Mouse (Mus musculus) adrenal gland, postnatal 25 days (tissue): Measurements from ENCODE around the gene Rnf214. TPM values are rescaled to one million over a fixed set of nuclear protein-coding genes. Genes with fewer than 3 reads are reported as not detected.
"Not testable (repeated sequence)": the region's sequence is repeated elsewhere in the genome, so short reads cannot be mapped to it uniquely, and the experiment has no call there.

Experiments
- DNase-seq: peaks from one replicate; pipeline ENCODE4 v3.0.0; 2021; ENCODE audit warnings: mixed read lengths
- total RNA-seq: library from RNA; stranded (reverse); gene quantifications from 2 replicates; pipeline ENCODE4 v1.2.3, GENCODE M21; 2021

Gene Rnf214
- total RNA-seq, 1 experiment from 2014 or later: 56.0 TPM

DNA sequence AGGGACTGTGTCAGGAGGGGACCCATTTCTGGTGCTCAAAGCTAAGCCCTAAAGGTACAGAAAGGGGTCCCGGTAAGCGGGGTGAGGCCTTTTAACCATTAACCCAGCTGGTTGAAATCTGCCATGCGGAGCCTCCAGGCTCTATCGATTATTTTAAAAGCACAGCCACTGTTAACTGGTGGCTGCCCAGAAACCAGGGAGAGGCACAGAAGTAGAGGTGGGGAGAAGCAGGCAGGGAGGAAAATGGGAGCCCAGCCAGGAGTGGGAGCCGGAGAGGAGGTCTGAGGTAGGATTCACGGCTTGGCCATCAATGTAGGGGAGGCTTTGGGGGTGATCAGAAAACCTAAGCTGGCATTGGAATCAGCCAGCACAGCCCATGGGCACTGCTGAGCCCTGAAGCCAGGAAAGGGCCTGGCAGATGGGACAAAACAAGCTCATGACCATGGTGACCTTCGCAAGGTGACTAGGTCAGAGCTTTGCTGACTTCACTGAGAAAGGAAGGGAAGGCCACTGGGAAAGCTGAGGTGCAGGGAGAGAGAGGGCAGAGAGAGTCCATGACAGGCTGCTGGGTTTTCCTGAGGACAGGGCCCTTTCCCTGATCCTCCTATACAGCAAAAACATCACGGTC, 56.1 kb downstream of the Rnf214 start:
- no peak for DNase-seq

DNA sequence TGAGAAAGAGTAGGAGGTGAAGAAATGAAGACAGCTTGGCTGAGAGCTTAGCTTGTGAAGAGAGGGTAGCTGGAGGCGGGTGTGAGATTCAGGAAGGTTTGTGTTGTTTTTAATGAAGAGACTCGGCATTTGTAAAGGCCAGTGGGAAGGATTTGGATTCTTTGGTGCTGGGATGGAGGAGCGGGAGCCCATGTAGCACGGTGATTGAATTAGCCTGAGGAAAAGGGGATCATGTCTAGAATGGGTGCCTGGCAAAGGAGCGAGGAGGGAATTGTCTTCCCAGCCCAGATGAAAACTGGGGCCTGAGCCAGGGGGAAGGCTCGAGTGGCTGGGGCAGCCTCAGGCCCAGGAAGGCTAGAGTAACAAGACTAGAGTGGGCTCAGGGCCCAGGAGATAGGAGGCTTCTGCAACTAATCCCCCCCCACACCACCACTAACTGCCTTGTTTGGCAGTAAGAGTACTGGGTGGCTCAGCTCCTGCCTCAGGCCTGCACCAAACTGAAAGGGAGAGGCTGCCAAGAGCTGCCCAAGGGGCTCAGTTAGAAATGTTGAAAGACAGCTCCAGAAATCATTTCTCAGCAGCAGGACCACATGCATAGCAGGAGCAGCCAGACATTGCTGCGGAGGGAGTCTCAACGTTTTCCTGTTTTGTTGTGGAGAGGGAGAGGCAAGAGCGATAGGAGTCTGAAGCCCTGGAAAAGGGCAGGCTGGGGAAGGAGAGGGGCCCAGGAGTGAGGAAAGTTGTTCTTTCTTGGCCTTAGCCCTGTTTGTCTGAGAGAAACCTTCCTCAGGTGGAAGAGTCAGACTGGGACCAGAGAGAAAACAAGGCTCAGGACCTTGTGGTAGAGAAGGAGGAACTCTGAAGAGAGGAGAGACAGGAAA, 56.9 kb downstream of the Rnf214 start:
- no peak for DNase-seq

DNA sequence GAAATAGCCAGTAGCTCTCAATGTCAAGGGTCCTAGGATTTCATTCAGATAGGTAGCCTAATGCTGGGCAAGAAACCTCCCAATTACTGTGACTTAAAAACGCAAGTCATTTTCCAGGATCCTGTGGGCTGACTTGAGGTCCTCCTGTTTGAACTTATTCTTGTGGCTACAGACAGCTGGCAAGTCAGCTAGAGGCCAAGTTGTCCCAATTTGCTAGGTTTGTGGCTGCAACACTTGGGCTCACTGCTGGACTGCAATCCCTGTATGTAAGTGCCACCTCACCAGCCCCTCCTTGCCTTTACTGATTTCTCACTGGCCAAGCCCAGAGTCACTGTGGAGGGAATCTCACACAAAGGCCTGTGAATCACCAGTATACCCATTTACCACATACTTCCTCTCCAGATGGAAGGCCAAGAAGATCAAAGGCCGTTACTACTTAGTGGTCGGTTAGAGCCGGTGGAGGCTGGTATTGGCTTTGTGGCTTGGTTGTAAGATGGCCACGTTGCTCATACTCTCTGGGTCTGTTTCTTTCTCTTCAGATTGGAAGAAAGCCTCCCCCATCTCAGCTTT, 59.7 kb downstream of the Rnf214 start:
- no peak for DNase-seq

DNA sequence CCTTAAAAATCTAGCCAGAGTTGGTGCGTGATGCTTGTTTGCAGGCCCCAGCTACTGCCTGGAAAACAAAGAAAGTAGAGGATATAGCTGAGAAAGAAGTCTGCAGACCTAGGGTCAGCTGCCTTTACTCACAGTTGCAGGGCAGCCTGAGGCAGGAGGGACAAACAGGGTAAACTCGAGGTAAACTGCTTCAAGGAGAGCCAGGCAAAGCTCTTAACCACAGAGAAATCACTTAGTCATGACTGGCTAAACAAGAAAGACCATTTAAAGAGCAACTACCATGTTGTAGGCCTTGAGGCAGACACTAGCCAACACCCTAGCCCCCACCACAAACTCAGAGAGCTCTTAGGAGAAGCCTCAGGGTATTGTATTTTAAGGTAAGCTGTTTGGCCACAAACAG, 60.5 kb downstream of the Rnf214 start:
- not testable (repeated sequence) for DNase-seq

DNA sequence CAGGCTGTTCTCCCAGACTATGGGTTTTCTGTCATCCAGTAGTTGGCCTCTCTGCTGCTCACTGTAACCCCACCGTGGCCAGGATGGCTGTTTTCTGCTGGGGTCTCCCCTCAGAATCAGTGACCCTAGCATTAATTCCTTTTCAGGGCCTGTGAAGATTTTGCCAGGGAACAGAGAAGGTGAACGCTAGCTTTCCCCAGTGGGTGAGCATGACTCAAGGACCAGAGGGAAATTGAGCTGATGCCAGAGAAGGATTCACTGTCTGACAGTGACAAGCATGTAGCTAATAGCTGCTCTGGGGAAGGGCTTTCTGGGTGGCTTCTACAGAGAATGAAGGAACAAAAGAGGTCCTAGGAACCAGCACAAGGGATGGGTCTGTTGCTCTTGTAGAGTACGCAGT, 61.2 kb downstream of the Rnf214 start:
- DNase-seq: no peak

DNA sequence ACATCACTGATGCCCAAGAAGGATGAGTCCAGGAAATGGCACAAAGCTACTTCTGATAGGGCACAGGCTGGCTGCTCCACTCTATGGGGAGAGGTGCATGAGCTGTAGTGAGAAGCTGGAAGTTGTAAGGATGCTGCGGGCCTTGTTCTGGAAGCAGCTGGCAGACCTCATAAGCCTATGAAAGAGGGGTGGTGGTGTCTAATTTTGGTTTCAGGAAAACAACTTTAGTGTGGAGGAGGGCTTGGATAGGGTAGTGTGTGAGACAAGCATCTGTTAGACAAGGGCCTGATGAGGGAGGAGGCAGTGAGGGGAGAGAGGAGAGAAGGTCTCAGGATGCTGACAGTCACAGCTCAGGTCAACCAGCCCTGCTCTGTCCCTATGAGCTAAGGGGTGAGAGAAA, 62.9 kb downstream of the Rnf214 start:
- DNase-seq: no peak

DNA sequence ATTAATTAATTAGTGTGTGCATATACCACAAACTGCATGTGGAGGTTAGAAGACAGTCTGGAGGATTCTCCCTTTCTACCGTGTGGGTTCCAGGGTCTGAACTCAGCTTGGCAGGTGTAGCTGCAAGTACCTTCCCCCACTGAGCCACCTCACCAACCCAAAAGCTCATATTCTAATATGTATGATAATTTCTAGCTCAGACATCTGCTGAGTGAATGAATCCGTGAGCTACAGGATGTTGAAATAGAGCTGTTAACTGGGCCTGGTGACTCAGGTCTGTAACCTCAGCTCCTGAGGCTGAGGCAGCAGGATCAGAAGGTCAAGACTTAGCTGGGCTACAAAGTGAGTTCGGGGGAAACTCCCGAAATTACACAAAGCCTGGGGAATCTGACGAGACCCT, 63.7 kb downstream of the Rnf214 start:
- no peak for DNase-seq

DNA sequence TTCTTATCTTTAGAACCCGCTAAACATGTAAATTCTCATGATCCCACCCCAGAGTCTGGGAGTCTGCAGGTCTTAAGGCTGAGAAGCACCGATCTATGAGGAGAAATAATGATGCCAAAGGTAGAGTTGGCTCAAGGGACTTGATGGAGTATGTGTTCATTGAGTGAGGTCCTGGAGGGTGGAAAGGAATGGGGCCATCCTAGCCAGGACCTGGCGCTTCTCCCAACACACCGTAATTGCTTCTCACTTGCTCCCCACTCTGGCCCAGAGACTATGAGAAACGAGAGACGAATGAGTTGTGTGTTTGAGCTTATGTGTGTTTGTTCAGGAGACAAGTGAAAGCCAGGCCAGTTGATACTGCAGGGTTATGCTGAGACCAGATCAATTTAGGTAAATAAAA, 65.3 kb downstream of the Rnf214 start:
- DNase-seq: no peak

DNA sequence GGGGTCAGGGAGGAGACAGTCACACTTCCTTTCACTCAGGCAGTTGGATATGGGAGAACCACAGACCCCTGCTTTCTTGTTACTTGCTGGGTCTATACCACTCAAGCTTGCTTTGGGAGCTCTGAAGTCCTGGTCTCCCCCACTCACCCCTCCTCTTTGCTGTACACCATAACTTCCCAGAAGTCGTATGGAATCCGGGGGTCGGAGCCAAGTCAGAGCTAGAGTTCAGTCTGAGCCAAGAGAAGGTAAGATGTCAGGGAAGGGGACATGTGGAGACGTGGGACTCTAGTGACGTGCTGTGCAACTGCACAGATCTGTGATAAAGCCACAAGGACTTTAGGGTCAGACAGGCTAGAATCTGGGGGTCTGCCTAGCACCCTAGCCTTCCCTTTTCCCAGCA, 66.4 kb downstream of the Rnf214 start:
- no peak for DNase-seq

DNA sequence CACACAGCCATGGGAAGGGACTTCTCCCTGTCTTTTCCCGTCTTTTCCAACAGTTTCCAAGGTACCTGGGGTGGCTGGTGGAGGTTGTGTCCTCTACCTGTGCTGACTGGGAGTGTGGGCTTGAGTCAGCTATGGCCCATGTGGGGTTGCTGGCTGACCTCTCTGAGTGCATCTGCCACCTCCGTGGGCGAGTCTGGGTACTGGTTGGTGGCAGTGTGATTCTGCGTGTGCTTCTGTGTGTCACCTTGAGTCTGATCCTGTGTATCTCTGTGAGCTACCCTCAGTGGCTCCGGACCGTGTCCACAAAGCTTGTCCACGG, 66.8 kb downstream of the Rnf214 start:
- no peak for DNase-seq

DNA sequence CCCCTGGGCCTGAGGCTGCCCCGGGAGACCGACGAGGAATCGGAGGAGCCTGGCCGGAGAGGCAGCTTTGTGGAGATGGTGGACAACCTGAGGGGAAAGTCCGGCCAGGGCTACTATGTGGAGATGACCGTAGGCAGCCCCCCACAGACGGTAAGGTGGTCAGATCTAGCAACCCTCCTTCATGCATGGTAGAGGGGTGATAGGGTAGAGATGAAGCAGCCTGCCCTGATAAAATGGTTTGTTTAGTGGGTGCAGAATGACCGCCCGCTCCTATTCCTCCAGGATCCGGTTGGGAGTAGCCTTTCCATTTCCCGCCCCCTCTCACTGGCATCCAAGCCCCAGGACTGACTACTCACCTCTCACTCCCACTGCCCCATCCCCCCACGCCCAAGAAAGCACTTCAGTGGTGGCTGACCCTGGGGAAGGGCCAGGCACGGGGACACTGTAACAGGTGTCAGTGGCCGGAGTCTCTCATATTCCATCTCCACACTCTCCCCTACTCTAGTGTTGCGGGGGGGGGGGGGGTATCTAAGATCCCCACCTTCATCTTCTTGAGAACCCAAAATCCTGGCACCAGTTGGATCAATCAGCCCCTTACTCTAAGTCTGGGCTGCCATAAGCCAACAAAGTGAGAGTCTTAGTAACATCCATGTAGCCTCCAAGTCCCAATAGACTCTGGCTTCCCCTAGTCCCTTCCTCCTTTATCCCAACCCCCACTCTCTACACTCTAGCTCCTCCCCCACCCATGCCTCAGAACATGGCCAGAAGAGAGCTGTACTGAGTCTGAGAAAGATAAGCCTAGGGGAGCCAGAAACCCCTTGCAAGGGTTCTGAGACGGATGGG, 67.4 kb downstream of the Rnf214 start:
- peak; percentile 12 for DNase-seq

DNA sequence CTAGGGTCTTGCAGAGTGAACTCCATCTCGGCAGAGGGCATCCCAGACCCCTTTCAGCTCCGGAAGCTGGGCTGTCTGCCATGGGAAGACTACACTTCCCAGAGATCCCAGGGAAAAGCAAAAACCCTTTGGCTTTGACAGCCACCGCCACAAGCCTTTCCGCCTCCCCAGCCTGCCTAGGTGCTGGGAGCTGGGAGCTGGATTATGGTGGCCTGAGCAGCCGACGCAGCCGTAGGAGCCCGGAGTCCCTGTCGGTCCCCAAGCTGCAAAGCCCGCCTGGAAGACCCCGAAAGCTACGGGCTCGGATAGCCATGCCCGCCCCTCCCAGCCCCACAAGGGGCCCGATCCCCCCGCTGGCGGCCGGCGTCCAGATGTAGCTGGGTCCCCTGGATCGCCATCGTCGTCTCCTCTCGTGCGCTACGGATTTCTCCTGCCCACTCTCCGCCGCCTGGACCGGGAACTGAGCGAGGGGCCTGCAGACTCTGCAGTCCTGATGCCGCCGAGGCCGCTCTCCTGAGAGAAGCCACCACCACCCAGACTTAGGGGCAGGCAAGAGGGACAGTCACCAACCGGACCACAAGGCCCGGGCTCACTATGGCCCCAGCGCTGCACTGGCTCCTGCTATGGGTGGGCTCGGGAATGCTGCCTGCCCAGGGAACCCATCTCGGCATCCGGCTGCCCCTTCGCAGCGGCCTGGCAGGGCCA, 68.1 kb downstream of the Rnf214 start, which contains the start of gene Bace1:
Gene Bace1, plus strand, starts transcription at position 147 of the 705 bp plus-strand sequence.
- DNase-seq: peak; percentile 81

DNA sequence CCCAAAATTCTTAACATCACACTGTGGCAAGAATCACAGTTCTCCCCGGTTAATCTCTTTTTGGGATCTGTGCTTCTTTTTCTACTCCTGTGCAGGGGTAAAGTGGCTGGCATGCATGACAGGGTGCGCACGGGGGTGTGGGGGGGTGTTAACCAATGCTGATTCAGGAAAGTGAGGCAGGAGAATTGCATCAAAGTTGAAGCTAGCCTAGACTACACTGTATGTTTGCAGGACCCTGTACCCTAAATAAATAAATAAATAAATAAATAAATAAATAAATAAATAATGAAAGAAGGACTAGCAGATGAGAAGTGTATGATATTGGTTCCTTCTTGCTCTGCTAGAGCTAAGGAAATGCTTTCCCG, 68.7 kb downstream of the Rnf214 start:
- no peak for DNase-seq

DNA sequence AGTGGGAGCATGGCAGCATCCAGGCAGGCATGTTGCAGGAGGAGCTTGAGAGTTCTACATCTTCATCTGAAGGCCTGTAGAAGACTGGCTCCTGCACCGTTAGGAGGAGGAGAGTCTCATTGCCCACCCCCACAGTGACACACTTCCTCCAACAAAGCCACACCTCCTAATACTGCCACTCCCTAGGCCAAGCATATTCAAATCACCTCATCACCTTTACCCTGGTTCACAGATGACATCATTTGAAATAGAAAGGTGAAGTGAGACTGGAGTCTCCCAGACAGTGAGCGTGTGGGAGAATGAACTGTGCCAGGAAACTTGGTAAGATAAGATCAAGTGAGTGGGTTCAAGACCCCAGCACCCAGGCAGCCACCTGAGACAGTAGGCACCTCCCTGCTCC, 73.2 kb downstream of the Rnf214 start:
- DNase-seq: no peak

DNA sequence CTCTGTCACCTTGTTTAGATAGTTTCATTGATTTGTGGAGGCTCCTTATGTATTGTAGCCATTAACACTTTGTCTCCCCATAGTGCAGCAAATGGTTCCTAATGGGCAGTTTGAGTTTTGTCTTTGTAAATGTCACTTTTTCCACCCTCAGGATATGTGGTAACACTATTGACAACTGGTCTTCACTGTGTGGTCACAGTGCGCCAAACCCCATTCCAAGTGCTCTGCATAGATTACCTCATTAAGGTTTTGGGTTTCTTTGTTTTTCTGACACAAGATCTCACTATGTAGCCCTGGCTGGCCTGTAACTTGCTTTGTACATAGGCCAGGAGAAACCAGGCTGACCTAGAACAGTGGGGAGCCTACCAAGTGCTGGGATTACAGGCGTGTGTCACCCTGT, 73.8 kb downstream of the Rnf214 start:
- no peak for DNase-seq

DNA sequence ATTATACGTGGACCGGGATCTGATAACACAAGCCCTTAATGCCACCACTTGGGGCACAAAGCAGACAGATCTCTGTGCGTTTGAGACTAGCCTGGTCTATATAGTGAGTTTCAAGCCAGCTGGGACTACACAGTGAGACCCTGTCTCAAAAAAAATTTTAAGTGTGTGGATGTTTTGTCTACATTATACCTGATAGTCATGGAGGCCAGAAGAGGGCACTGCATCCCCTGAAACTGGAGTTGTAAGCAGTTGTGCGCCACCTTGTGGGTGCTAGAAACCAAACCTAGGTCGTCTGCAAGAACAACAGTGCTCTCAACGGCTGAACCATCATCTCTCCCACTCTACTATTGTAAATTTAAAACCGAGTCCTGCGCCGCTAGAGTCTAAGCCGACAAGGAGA, 77.6 kb downstream of the Rnf214 start:
- DNase-seq: peak; percentile 49

DNA sequence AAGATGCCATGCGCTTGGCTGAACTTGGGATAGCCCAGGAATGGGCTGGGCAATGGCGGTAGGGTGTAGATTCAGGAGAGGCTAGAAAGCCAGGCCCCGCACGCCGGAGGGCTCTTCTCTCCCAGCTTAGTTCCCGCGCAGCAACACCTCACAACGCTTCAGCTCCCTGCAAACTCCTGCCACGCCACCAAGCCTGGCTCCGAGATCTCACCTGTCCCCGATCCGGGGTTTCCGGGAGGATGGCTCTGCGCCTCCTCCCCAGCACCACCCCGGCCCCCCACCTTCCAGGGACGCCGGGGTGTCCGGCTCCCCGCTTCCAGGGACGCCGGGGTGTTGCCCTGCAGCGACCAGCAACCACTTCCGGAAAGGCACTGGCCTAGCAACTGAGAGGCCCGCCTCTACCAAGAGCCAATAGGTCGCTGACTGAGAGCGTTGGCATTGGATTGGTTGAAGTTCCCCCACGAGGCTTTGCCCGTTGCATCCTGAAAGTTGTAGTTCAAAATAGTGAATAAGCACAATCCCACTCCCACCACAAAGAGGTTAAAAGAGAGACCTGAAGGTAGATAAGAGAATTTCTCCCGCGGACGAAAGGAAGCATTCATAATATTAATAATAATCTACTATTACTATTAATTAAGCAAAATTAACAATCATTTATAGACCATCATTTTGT, 78.3 kb downstream of the Rnf214 start, which contains the start of gene Cep164:
Gene Cep164, minus strand, starts transcription at position 401 of the 673 bp plus-strand sequence.
- DNase-seq: peak; percentile 83

DNA sequence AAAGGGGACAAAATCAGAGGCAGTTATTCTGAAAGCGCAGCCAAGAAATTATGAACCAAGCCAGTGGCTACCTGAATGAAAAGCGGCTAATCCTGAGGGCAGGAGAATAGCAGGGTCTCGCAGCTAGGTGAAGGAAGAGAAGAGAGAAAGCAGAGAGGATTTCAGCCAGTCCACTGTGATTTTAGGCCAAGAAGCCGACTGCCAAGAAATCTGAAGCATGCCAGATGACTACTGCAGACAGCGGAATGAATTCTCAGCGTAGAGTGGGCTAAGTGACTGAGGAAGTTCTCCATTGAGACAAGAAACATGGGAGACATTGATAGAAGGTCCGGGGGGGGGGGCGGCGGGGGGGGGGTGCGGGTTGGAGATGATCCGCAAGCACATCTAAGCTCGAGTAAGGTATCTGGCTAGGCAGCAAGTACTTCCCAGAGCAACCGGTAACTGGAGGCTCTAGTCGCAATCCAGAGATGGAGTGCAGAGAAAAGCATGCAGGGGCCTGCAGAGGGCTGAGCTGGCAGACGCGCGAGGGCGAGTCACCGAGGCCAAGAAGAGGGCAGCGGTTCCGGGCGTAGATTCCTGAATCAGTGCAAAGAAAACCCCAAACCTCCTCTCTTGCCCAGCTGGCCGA, 78.9 kb downstream of the Rnf214 start:
- peak; percentile 62 for DNase-seq

DNA sequence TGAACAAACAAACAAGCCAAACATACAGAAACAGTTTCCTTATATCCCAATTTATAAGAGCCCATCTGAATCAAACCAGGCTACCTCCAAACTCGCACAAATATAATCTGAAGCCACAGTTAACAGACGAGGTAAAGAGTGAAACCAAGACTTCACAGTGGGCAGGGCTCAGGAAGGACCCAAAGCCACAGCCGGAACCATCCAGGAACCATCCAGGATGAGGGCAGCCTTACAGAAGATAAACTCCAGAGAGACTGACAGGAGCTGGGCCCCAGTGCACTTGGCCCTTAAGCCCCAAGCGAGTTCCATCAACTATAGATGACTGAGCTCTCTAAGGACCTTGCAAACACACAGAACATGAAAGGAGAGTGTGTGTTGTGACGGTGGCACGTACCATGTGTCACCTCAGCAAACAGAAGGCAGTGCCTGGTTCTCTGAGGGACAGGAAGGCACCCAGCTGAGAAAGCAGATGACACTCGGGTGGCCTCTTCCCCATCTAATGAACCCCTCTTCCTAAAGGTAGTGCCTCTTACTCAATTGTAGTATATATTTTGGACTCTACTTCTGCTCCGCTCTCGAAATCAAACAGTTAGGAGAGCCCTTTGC, 88.2 kb downstream of the Rnf214 start:
- DNase-seq: no peak

DNA sequence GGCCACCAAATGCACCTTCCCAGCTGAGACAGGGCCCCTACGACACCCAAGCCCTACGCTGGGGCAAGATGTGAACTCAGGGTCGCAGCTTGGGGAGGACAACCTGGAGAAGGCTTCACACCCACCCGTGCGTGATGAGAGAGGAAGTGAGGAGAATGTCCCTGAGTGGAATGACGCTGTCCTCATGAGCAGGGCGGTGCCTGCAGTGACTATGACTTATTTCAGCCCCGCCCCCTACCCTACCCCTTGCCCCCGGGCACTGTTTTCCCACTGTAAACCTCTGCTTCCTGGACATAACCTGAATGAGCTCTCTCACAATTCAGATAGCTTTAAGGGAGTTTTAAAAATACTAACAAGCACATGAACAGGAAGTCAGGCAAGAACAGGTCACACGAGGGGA, 91.2 kb downstream of the Rnf214 start:
- DNase-seq: no peak
